ENCODE assay signal across 11 mouse cellular contexts in genomic region chr13:95087358-95087787, GRCm38 (mm10).
A peak's percentile ranks its signal among the peaks of the same experiment; 100 is the strongest.
DNase-seq lines count a peak whose midpoint lies in the region; ATAC-seq and TF ChIP-seq lines count a peak whose summit lies in the region.
"Had no signal": no experiment of that assay in that cellular context is flagged by ENCODE, and none has a peak within 500 bp of the region (broad histone marks: within the 10 kb centered on the region; RNA-seq: fewer than 3 reads in every experiment).

No protein-coding gene starts in this region.

- H3K4me1 ChIP-seq in kidney, postnatal 0 days (replicated peaks; ENCODE audit: insufficient read depth, low read length) = no peaks in the 10 kb centered on the region
- no peaks in the 10 kb centered on the region for H3K4me1 ChIP-seq in forebrain, embryonic 16.5 days (replicated peaks; ENCODE audit: control insufficient read depth, insufficient read depth, low read length)

- no peak overlapping the region for H3K27ac ChIP-seq in kidney, postnatal 0 days
- H3K27ac ChIP-seq in forebrain, embryonic 16.5 days (ENCODE audit: low read length) = no peak overlapping the region

- H3K36me3 ChIP-seq in kidney, postnatal 0 days (ENCODE audit: insufficient read depth, low read length) = no peaks in the 10 kb centered on the region
- no peaks in the 10 kb centered on the region for H3K36me3 ChIP-seq in forebrain, embryonic 16.5 days (ENCODE audit: control insufficient read depth, insufficient read depth)

- ATAC-seq in kidney, postnatal 0 days (replicated peaks; ENCODE audit: low FRiP score, low read depth) = no peak
- no peak for ATAC-seq in forebrain, embryonic 16.5 days

- no peak for TF ChIP-seq CTCF in kidney, postnatal 0 days (IDR thresholded peaks at IDR 0.05; ENCODE audit: low read depth)
- TF ChIP-seq CTCF in brain, embryonic 14.5 days (IDR thresholded peaks at IDR 0.05; ENCODE audit: borderline replicate concordance, extremely low read depth, insufficient read depth, insufficient read length) = no peak

- no peak overlapping the region for H3K4me2 ChIP-seq in kidney, postnatal 0 days (ENCODE audit: low read length)
- no peak overlapping the region for H3K4me2 ChIP-seq in forebrain, embryonic 16.5 days (ENCODE audit: low read length)

- DNase-seq in kidney, postnatal 0 days (ENCODE audit: low spot score) = peak; percentile 23
- DNase-seq in kidney, postnatal 36 days = no peak
- DNase-seq in brain, embryonic 14.5 days (ENCODE audit: low read depth) = peak; percentile 45
- peak; percentile 72 for DNase-seq in heart, adult 8-10 months (ENCODE audit: low spot score)
- peak; percentile 49 to 85 for DNase-seq in left cerebral cortex, postnatal 25 days (ENCODE audit: low spot score in 2 of 2)
- no peak for DNase-seq in thymus, postnatal 10 days (ENCODE audit: low spot score in 2 of 2)
- DNase-seq: cerebellum, adult 9-11 months; kidney, adult 18-20 months; thymus, postnatal 25 days had no signal

- no peak overlapping the region for H3K4me3 ChIP-seq in kidney, postnatal 0 days (replicated peaks; ENCODE audit: low read depth, low read length)
- no peak overlapping the region for H3K4me3 ChIP-seq in forebrain, embryonic 16.5 days (replicated peaks; ENCODE audit: low read length)

- no peak for TF ChIP-seq POLR2A in brain, embryonic 14.5 days (IDR thresholded peaks at IDR 0.05; ENCODE audit: borderline replicate concordance, extremely low read depth, insufficient read depth, insufficient read length, poor library complexity, severe bottlenecking)

- H3K9me3 ChIP-seq in kidney, postnatal 0 days (replicated peaks; ENCODE audit: low read length) = no peaks in the 10 kb centered on the region
- H3K9me3 ChIP-seq in forebrain, embryonic 16.5 days (ENCODE audit: control insufficient read depth, low read length) = no peaks in the 10 kb centered on the region

- H3K9ac ChIP-seq in kidney, postnatal 0 days (ENCODE audit: low read depth, low read length) = no peak overlapping the region
- no peak overlapping the region for H3K9ac ChIP-seq in forebrain, embryonic 16.5 days (replicated peaks; ENCODE audit: low read depth, low read length)

- intact Hi-C loops in left cerebral cortex, postnatal 25 days (cut with DNase I) = no loop called here

- WGBS in kidney, postnatal 0 days = 52% methylated on average over 8 of the region's 8 CpGs
- 78% methylated on average over 8 of the region's 8 CpGs for WGBS in forebrain, embryonic 16.5 days

- no peaks in the 10 kb centered on the region for H3K27me3 ChIP-seq in kidney, postnatal 0 days (ENCODE audit: insufficient read depth, low read length)
- H3K27me3 ChIP-seq in forebrain, embryonic 16.5 days (replicated peaks; ENCODE audit: control insufficient read depth, insufficient read depth, low read length) = no peaks in the 10 kb centered on the region
- H3K27me3 ChIP-seq: CH12.LX had no signal

Comparison
In these comparisons a context has a peak if more than half of its experiments do, and no peak if none do; other contexts are left out.
1. DNase-seq: peak in kidney, postnatal 0 days (single experiment), brain, embryonic 14.5 days (single experiment), heart, adult 8-10 months (single experiment) and left cerebral cortex, postnatal 25 days (2 of 2); none in kidney, postnatal 36 days (0 of 2) and thymus, postnatal 10 days (0 of 2).